Mouse (Mus musculus) brain, embryonic 14.5 days (tissue): ENCODE measurements around the gene Mroh3.

Experiments
- CTCF ChIP-seq: fragments of 200-500 bp; IDR thresholded peaks from 2 replicates; pipeline ENCODE4 v1.5.1; 2012; ENCODE audit warnings: inconsistent platforms, mild to moderate bottlenecking, moderate library complexity, borderline replicate concordance; ENCODE audit not compliant: insufficient read depth, insufficient read length; ENCODE audit errors: extremely low read depth
- POLR2A ChIP-seq: fragments of 200-500 bp; IDR thresholded peaks from 2 replicates; pipeline ENCODE4 v1.6.1; 2012; ENCODE audit warnings: mild to moderate bottlenecking, inconsistent platforms, borderline replicate concordance; ENCODE audit not compliant: poor library complexity, insufficient read depth, insufficient read length, severe bottlenecking; ENCODE audit errors: extremely low read depth

GRCm38 (mm10) chr1:136226626-136227025 lies 14.0 kb upstream of the Mroh3 start:
- TF ChIP-seq CTCF (no peak), POLR2A (no peak)
